Mouse (Mus musculus) liver, postnatal 0 days (tissue): ENCODE measurements around the gene Bglap3. TPM values are rescaled to one million over a fixed set of nuclear protein-coding genes. Genes with fewer than 3 reads are reported as not detected.

Experiments
- ATAC-seq: fragments of 200-750 bp; cut with Nextera tagmentation; 2 replicates; pipeline ENCODE4 v1.8.0; 2017; ENCODE audit warnings: mild to moderate bottlenecking, moderate library complexity
- DNase-seq: peaks from one replicate; pipeline ENCODE4 v3.0.0-alpha.2; 2016
- H3K27ac ChIP-seq: fragments of 300-500 bp; sonication (generic); 2 replicates; pipeline ENCODE4 v1.5.1; 2014; ENCODE audit warnings: antibody characterized with exemption, moderate library complexity, mild to moderate bottlenecking, low read depth
- H3K27me3 ChIP-seq: fragments of 300-500 bp; sonication (generic); 2 replicates; pipeline ENCODE4 v1.6.1; 2014; ENCODE audit warnings: low read length, control low read depth, mixed read lengths; ENCODE audit not compliant: insufficient read depth
- H3K36me3 ChIP-seq: fragments of 300-500 bp; sonication (generic); replicated peaks from 2 replicates; pipeline ENCODE4 v1.6.1; 2014; ENCODE audit warnings: mild to moderate bottlenecking, control low read depth, low read length, moderate library complexity, mixed read lengths; ENCODE audit not compliant: insufficient read depth
- H3K4me1 ChIP-seq: fragments of 300-500 bp; sonication (generic); 2 replicates; pipeline ENCODE4 v1.6.1; 2014; ENCODE audit warnings: antibody characterized with exemption, mild to moderate bottlenecking, control low read depth; ENCODE audit not compliant: insufficient read depth
- H3K4me2 ChIP-seq: fragments of 300-500 bp; sonication (generic); 2 replicates; pipeline ENCODE4 v1.6.1; 2014; ENCODE audit warnings: low read depth, mild to moderate bottlenecking, low read length, moderate library complexity, mixed read lengths
- H3K4me3 ChIP-seq: fragments of 300-500 bp; sonication (generic); 2 replicates; pipeline ENCODE4 v1.5.1; 2014; ENCODE audit warnings: low read depth, low read length
- H3K9ac ChIP-seq: fragments of 300-500 bp; sonication (generic); replicated peaks from 2 replicates; pipeline ENCODE4 v1.6.1; 2014; ENCODE audit warnings: mild to moderate bottlenecking, moderate library complexity
- H3K9me3 ChIP-seq: fragments of 300-500 bp; sonication (generic); 2 replicates; pipeline ENCODE4 v1.6.1; 2016; ENCODE audit warnings: mild to moderate bottlenecking, control low read depth, low read length, mixed read lengths
- CTCF ChIP-seq: sonication (generic); IDR thresholded peaks from 2 replicates; pipeline ENCODE4 v1.5.1; 2016; ENCODE audit warnings: antibody characterized with exemption, low read depth
- EP300 ChIP-seq: IDR thresholded peaks from 2 replicates; pipeline ENCODE4 v1.6.1; 2016; ENCODE audit warnings: antibody characterized with exemption, low read depth, mild to moderate bottlenecking
- WGBS: fragments of 180-500 bp; shearing (Covaris S2); extraction: QIAGEN DNeasy Blood & Tissue Kit; methylation state at CpG from one replicate; pipeline ENCODE4 v1.1.7; 2014; ENCODE audit not compliant: insufficient replicate concordance; 5-methylcytosine and 5-hydroxymethylcytosine counted together
- polyA plus RNA-seq: library from polyadenylated mRNA; unstranded; fragments of >200 nt; fragmentation: Nextera tagmentation; extraction: Ambion mirVana; gene quantifications from 2 replicates; pipeline ENCODE4 v1.2.1, GENCODE M21; 2015

Bglap3 gene
- polyA plus RNA-seq, 1 experiment from 2014 or later = 0.62 TPM

GRCm38 (mm10) chr3:88411681-88412080 is 39.1 kb upstream of the Bglap3 start:
- Histone ChIP-seq H3K9me3 (no peaks in the 10 kb centered on the region), H3K4me3 (no peak overlapping the region), H3K27me3 (no peaks in the 10 kb centered on the region), H3K36me3 (peaks cover 29% of the 10 kb centered on the region), H3K9ac (peak overlapping the region; percentile 36), H3K27ac (peak overlapping the region; percentile 96), H3K4me2 (peak overlapping the region; percentile 85), H3K4me1 (peaks cover 58% of the 10 kb centered on the region)
- WGBS = 59% methylated on average over 4 of the region's 4 CpGs
- ATAC-seq (peak; percentile 22), DNase-seq (peak; percentile 75)
- TF ChIP-seq CTCF = no peak
- peak; percentile 74 for TF ChIP-seq EP300

- 21% methylated on average over 7 of the region's 7 CpGs for WGBS
- H3K4me1 ChIP-seq = peaks cover 51% of the 10 kb centered on the region
- peak overlapping the region; percentile 96 for H3K27ac ChIP-seq
- DNase-seq = peak; percentile 27
- H3K4me2 ChIP-seq = peak overlapping the region; percentile 85
- H3K9me3 ChIP-seq = no peaks in the 10 kb centered on the region
- H3K27me3 ChIP-seq = no peaks in the 10 kb centered on the region
- TF ChIP-seq CTCF (no peak), EP300 (no peak)
- ATAC-seq = peak; percentile 6; the same call in 1 of the 2 replicates
- H3K36me3 ChIP-seq = peaks cover 20% of the 10 kb centered on the region
- peak overlapping the region; percentile 57 for H3K4me3 ChIP-seq
- peak overlapping the region; percentile 75 for H3K9ac ChIP-seq
These were observed 38.1 kb upstream of the Bglap3 start for GRCm38 (mm10) chr3:88410645-88411031.

- peak; percentile 93 for DNase-seq
- Histone ChIP-seq H3K4me3 (peak within 1 kb of the TSS; percentile 57), H3K36me3 (peaks cover 13% of the 10 kb centered on the region), H3K9me3 (no peaks in the 10 kb centered on the region), H3K27ac (peak within 1 kb of the TSS; percentile 96), H3K4me1 (peaks cover 45% of the 10 kb centered on the region), H3K4me2 (peak within 1 kb of the TSS; percentile 85), H3K9ac (peak within 1 kb of the TSS; percentile 75), H3K27me3 (no peaks in the 10 kb centered on the region)
- under 1% methylated on average over 49 of the region's 54 CpGs for WGBS
- TF ChIP-seq EP300 (peak; percentile 46; the same call in 1 of the 2 replicates), CTCF (no peak)
- peak; percentile 93 for ATAC-seq
These were observed 37.5 kb upstream of the Bglap3 start, which contains the start of gene Pmf1 for GRCm38 (mm10) chr3:88409741-88410644. Gene Pmf1, minus strand, starts transcription at chr3:88410331.

- Histone ChIP-seq H3K27ac (peak overlapping the region; percentile 96), H3K36me3 (peaks cover 13% of the 10 kb centered on the region), H3K4me1 (peaks cover 42% of the 10 kb centered on the region), H3K4me2 (peak overlapping the region; percentile 85), H3K9me3 (no peaks in the 10 kb centered on the region), H3K27me3 (no peaks in the 10 kb centered on the region), H3K4me3 (peak overlapping the region; percentile 57), H3K9ac (peak overlapping the region; percentile 75)
- no peak for ATAC-seq
- DNase-seq = peak; percentile 16
- WGBS = 30% methylated on average over 5 of the region's 5 CpGs
- no peak for TF ChIP-seq EP300
- TF ChIP-seq CTCF = no peak
These were observed 36.4 kb upstream of the Bglap3 start for GRCm38 (mm10) chr3:88408953-88409352.

GRCm38 (mm10) chr3:88407529-88407928 is 35.0 kb upstream of the Bglap3 start:
- DNase-seq (no peak), ATAC-seq (no peak)
- H3K4me3 ChIP-seq = no peak overlapping the region
- no peak overlapping the region for H3K4me2 ChIP-seq
- 59% methylated on average over 7 of the region's 7 CpGs for WGBS
- H3K9me3 ChIP-seq = no peaks in the 10 kb centered on the region
- H3K36me3 ChIP-seq = peaks cover 16% of the 10 kb centered on the region
- TF ChIP-seq CTCF = no peak
- H3K27me3 ChIP-seq = no peaks in the 10 kb centered on the region
- H3K9ac ChIP-seq = no peak overlapping the region
- H3K4me1 ChIP-seq = peaks cover 40% of the 10 kb centered on the region
- H3K27ac ChIP-seq = no peak overlapping the region

- no peaks in the 10 kb centered on the region for H3K27me3 ChIP-seq
- no peak for TF ChIP-seq EP300
- peak; percentile 96 for TF ChIP-seq CTCF
- ATAC-seq (no peak), DNase-seq (peak; percentile 70)
- H3K4me2 ChIP-seq = no peak overlapping the region
- H3K9ac ChIP-seq = no peak overlapping the region
- no peak overlapping the region for H3K4me3 ChIP-seq
- WGBS = 2% methylated on average over 2 of the region's 2 CpGs
- H3K36me3 ChIP-seq = peaks cover 12% of the 10 kb centered on the region
- H3K27ac ChIP-seq = no peak overlapping the region
- H3K4me1 ChIP-seq = peaks cover 36% of the 10 kb centered on the region
- H3K9me3 ChIP-seq = no peaks in the 10 kb centered on the region
These were observed 34.5 kb upstream of the Bglap3 start for GRCm38 (mm10) chr3:88407090-88407489.
